Mouse (Mus musculus) layer of hippocampus, adult 8-10 months (tissue): ENCODE data around the gene Sh3rf3. TPM values are rescaled to one million over a fixed set of nuclear protein-coding genes. Genes with fewer than 3 reads are reported as not detected.

Experiments
- DNase-seq, 2 experiments: peaks; one replicate each; pipeline ENCODE4 v3.0.0; 2022; ENCODE audit warnings: low spot score in 2 of 2
- total RNA-seq, 4 experiments: library from RNA; stranded (reverse); gene quantifications; 2 replicates each; pipeline ENCODE4 v1.2.4; 2022

Gene Sh3rf3
- total RNA-seq, 4 experiments from 2014 or later: 28.2 to 38.0 (median 32.1) TPM

- DNase-seq: no peak
These were observed 102.4 kb downstream of the Sh3rf3 start for GRCm38 (mm10) chr10:58915301-58916245.

DNA sequence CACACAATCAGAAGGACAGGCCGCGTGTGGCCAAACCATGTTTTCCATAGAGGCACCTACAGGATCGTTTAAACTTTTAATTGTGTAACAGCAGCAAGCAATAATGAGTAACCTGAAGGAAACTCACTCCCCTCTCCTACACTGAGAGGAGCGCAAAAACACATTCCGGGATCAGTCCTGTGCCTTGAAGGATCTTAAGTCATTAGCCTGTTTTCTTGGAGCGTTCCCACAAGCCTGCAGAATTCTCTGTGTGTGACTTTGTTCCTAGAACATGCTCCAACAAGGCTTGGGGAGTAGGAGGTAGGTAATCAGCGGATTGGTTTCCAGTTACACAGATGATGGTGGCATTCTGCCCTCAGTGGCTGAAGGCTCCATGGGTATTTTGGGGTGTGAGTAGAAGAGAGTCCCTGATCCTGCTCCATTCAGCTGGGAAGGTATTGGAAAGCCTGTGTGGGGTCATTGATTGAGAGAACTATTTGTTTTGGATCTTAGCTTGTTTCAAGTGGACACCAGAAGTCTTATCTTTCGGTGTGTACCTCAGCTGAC is 108.6 kb downstream of the Sh3rf3 start:
- no peak for DNase-seq

DNA sequence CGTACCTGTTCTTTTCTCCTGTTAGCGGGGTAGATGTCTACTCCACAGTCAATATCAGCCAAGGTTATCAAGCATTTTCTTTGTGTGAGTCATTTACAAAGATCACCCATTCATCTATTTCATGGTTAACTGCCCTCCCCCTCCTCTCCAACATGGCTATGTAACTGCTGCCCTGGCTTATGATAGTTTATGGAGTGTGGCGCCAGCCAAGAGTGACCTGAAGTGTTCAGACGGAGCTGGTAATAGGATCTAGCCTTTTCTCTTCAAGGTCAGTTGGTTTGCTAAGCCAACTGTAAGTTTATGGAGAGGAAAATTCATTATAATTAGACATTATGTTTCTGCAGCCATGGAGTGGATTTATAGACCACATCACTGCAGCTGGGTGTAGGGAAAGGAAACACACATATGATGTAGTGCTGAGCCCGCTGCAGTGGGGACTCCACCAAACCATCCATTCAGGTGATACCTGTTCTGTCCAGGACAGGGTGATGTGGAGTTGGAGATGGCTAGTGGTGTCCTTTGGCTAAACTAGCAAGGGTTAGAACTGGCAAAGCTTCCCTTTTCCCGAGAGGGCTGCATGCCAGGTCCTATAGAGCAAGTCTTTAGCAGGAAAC is 109.2 kb downstream of the Sh3rf3 start:
- no peak for DNase-seq

DNA sequence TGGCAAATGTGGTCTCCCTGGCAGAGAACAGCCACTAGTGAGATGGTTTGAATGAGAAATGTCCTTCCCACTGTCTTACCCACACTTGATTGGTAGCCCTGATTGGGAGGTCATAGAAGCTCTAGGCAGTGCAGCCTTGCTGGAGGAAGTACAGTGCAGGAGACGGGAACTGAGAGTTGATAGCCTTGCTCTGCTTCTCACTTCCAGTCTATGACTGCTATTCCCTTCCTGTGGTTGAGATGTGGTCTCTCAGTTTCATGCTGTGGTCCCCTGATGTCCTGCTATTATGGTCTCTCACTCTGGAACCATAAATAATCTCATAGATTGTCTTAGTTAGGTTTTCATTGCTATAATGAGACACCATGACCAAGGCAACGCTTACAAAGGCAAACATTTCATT is 109.8 kb downstream of the Sh3rf3 start:
- DNase-seq: no peak

GRCm38 (mm10) chr10:58926578-58926977 is 113.4 kb downstream of the Sh3rf3 start:
- DNase-seq: peak; percentile 30 to 31

DNA sequence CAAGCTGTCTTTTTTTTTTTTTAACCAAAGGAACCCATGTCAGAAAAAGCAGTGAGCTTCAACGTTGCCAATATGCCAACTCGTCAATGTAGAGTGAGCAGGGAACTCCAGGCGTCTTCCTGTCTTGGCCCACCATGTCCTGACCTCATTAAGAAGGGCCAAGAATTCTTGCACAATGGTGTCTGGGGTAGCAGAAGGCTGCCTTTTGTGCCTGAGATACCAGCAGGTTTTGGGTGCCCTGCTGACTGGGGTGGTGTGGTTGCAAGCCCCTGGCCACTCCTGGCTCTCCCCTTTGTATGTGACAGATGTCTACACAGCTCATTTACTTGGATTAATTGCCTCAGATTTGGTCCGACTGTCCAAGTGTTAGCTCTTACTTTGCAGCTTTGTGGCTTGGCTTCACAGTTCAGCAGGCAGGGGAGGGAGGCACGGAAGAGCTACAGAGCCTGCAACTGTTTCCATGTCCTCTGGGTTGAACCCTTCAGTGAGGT is 115.8 kb downstream of the Sh3rf3 start:
- no peak for DNase-seq

DNA sequence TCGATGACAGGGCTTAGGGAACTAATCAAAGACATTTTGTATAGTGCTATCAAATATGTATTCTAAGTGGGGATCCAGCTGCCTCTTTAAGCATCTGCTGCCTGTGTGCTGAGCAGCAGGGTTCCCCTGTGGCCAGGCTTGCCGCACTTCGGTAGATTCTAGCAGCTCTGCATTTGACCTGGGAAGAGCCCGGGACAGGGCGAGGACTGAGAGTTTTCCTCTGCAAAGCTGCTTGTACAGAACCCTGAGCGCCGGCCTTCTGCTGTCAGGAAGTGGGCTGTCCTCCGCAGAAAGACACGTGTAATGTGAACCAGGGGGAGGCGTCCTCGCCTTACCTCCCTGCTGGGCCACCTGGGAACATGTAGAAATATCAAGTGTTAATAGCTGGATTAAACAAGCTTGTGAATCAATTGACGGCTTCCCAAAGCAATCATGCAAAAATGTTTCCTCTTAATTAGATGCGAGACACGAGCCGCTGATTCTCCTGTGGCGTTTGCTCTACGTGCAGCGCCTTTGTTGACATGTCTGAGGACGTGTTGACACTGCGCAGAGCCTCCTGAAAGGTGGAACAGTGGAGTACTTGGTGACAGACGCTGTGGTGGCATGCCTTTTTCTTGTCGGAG is 119.1 kb downstream of the Sh3rf3 start:
- DNase-seq: no peak

GRCm38 (mm10) chr10:58935606-58936005 is 122.4 kb downstream of the Sh3rf3 start:
- DNase-seq: no peak

- peak in 1 of 2 experiments; percentile 22 for DNase-seq
These were observed 123.3 kb downstream of the Sh3rf3 start for GRCm38 (mm10) chr10:58936441-58936860.

DNA sequence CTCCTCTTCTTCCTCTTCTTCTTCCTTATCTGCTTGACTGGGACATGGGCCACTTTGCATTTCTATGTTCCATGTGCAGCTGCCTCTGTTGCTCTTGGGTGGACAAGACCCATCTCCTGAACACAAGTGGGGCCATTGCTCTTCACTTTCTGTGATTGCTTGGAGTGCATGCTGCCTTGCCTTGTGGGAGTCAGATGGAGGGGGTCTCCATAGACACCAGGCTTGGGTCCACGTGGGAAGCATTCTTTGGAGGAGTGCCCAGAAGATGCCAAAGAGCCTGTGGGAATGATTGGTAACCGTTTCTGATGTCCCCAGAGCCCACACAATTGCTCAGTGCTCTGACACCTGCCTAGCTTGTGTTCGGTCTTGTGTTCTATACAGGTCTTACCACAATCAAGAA is 124.4 kb downstream of the Sh3rf3 start:
- peak in 1 of 2 experiments; percentile 28 for DNase-seq

- no peak for DNase-seq
These were observed 129.7 kb downstream of the Sh3rf3 start for GRCm38 (mm10) chr10:58942819-58943218.

DNA sequence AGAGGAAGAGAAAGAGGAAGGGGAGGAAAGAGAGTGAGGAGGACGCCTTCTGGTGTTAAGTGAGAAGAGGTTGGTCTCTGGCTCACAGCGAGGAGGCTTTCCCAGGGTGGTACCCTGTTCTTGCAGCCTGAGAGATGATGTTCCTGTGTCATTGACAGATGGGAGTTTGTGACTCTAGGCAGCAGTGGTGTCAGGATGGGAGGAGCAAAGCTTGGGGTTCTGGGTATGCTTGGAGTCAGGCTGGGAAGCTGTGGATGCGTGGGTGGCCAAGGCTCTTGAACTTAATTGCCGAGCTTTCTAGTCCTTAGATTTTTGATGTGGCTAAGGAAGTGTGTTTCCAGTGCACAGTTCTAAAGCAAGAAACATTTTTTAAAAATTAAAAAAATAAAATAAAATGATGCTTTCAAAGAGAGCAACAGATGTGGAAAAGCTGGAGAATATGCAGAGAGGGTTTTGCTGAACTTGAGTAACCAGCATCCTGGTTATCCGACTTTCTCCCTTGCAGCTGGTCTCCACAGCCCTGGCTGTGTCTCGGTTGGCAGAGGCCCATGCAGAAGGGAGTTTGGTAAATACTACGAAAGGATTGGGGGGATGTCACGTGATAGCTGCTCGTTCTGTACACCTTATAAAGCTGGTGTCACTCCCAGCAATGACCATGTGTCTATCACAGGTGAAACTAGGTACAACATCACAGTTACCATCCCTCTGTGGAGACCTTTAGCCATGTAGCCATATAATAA is 130.7 kb downstream of the Sh3rf3 start:
- DNase-seq: no peak

GRCm38 (mm10) chr10:58944930-58945329 is 131.8 kb downstream of the Sh3rf3 start:
- peak in 1 of 2 experiments; percentile 40 for DNase-seq

GRCm38 (mm10) chr10:58949770-58950638 is 136.8 kb downstream of the Sh3rf3 start:
- DNase-seq: peak in 1 of 2 experiments; percentile 3

GRCm38 (mm10) chr10:58960193-58960592 is 147.0 kb downstream of the Sh3rf3 start:
- DNase-seq: no peak

DNA sequence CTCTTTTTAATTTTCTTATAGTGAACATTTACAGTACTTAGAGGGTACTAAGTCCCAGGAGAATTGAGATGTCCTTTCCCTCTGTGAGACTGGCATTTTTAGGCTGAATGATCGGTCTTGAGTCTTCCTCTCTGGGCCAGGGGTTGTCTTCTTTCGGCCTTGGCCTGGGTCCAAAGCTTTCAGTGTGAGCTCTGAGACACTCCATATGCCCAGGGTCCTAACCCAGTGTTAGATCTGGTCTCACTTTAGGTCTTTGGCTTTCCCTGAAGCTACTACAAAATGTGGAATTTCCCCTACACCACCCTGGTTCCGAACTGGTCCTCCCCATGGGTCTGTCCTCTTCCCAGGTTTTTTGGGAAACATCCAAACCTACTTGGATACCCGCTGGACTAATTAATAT is 155.1 kb downstream of the Sh3rf3 start:
- DNase-seq: no peak

GRCm38 (mm10) chr10:58969351-58969750 is 156.2 kb downstream of the Sh3rf3 start:
- DNase-seq: no peak

DNA sequence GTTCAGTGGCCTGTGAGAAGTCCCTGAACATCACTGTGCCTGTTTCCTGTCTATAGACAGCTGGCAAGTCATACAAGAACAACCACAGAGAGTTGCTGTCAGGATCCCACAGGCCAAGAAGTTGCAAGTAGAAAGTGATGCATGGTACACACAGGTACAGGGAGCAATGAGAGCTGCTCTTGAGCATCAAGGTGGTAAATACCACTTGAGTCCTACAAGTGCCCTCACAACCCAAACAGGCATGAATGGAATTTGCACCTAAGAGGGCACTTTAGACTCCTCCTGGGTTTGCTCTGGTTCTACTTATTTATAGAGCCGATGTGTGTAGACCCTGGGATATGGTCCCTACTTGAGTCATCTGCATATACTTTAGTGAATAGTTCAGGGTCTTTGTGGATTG is 159.0 kb downstream of the Sh3rf3 start:
- no peak for DNase-seq

DNA sequence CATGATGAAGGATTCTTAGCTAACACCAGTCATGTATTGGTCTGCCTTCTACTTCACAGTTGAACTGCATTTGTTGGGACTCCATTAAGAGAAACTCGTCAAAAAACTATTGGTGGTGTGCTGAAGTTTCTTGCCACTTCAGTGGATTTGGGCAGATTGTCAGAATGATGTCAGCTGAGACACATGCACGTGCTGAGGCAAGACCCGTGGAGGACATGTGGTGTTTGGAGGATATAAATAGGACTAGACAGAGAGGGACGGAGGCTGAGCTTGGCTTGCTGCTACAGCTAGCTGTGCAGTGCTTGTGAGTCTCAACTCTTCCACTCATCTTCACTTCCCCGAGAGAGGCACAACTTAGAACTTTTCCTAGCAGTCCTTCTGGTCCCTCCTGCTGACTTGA is 161.0 kb downstream of the Sh3rf3 start:
- DNase-seq: no peak
